Mouse (Mus musculus): Measurements from ENCODE around the gene Ltbp1. TPM values are rescaled to one million over a fixed set of nuclear protein-coding genes. Genes with fewer than 3 reads are reported as not detected.

The Ltbp1 gene
- polyA plus RNA-seq, 1 experiment from 2014 or later: 78.6 TPM

DNA sequence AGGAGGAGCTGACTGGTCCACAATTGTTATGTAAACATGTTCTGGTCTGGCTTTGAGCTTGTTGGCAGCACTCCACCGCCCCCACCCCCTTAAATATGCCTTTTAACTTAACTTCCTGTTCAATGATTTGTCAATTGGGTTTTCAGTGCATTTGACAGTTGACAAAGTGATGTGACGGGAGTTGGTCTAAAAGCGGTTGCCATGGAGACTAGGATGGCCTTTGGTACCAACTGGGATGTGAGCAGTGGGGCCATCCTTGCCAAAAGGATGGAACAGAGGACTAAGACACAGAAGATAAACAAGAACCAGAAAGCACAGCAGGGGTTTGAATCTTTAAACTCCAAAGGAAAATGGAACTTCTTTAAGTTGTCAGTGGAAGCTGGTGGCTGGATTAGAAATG is 92.0 kb downstream of the Ltbp1 start:
- H3K9me3 ChIP-seq: no peaks in the 10 kb centered on the region
- no peak overlapping the region for H3K27ac ChIP-seq
- H3K4me1 ChIP-seq: peaks cover 27% of the 10 kb centered on the region
- H3K4me3 ChIP-seq: no peak overlapping the region
- 70% methylated on average over 3 of the region's 3 CpGs for WGBS
- no peak overlapping the region for H3K9ac ChIP-seq
- ATAC-seq (ENCODE audit: insufficient number of reproducible peaks, low FRiP score, low TSS enrichment, low read depth): no peak
- H3K36me3 ChIP-seq: no peaks in the 10 kb centered on the region
- no peaks in the 10 kb centered on the region for H3K27me3 ChIP-seq
- H3K4me2 ChIP-seq: no peak overlapping the region

DNA sequence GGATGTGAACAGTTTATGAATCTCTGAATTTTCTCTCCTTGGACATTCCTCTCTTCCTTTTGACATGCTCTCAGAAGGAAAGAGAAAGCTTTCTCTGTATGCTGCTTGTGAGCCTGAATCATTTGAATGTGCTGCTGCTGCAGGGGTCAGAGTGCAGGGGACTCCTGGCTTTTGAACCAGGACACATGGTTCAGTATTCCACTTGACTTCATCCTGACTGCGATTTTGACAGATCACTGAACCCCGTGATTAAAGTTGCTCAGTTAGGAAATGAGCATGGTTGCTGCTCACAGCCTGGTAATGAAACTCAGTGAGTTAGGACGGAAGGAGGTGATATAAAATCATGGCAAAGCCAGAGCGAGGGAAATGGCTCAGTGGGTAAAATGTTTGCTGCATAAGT is 95.8 kb downstream of the Ltbp1 start:
- Histone ChIP-seq H3K4me3 (no peak overlapping the region), H3K36me3 (no peaks in the 10 kb centered on the region), H3K27me3 (no peaks in the 10 kb centered on the region), H3K9ac (no peak overlapping the region), H3K27ac (no peak overlapping the region; the same call in 1 of the 2 replicates), H3K4me2 (no peak overlapping the region), H3K4me1 (peaks cover 22% of the 10 kb centered on the region), H3K9me3 (no peaks in the 10 kb centered on the region)
- ATAC-seq (ENCODE audit: insufficient number of reproducible peaks, low FRiP score, low TSS enrichment, low read depth): no peak
- 42% methylated on average over 4 of the region's 4 CpGs for WGBS

DNA sequence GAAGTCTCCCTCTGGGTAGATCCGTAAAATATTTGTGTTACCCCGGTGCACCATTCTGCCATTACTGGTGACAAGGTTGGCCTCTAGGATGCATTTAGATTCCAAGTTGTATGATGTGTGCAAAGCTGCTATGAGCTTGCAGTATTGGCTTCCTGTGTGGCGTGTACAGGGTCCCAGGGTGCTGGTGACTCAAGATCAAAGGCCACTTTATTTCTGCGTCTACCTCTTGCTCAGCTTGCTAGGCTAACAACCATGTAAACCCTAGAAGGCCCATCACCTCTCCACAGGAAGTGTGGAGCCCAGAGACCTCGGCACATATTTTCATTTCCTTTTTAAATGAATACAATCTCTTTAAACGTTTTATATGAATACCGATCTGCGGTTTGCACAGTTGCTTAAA is 96.6 kb downstream of the Ltbp1 start:
- H3K36me3 ChIP-seq: no peaks in the 10 kb centered on the region
- ATAC-seq (ENCODE audit: insufficient number of reproducible peaks, low FRiP score, low TSS enrichment, low read depth): no peak
- WGBS: 31% methylated on average over 8 of the region's 8 CpGs
- no peaks in the 10 kb centered on the region for H3K27me3 ChIP-seq
- H3K4me1 ChIP-seq: peaks cover 22% of the 10 kb centered on the region
- no peaks in the 10 kb centered on the region for H3K9me3 ChIP-seq
- no peak overlapping the region for H3K4me3 ChIP-seq
- H3K9ac ChIP-seq: no peak overlapping the region
- H3K4me2 ChIP-seq: no peak overlapping the region
- H3K27ac ChIP-seq: peak overlapping the region; percentile 51; the same call in 1 of the 2 replicates

DNA sequence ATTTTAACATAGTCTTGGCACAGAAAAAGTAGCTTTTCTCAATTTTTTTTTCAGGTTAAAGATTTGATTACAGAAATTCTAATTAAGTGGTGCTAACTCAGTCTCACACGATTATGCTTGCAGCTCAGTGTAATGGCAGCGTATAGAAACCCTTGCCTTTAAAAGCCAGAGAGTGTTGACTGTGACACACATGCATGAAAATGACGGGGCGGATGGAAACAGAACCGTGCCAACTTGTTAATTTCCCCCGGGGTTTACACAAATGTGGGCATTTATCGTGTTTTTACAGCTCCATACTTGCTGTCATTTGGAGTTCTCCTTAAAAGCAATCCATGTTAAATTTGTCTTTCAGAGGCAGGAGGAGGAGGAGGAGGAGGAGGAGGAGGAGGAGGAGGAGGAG is 102.0 kb downstream of the Ltbp1 start:
- H3K9me3 ChIP-seq: no peaks in the 10 kb centered on the region
- no peak overlapping the region for H3K9ac ChIP-seq
- H3K36me3 ChIP-seq: no peaks in the 10 kb centered on the region
- H3K4me1 ChIP-seq: peaks cover 12% of the 10 kb centered on the region
- no peak overlapping the region for H3K27ac ChIP-seq
- ATAC-seq (ENCODE audit: insufficient number of reproducible peaks, low FRiP score, low TSS enrichment, low read depth): no peak
- 30% methylated on average over 7 of the region's 7 CpGs for WGBS
- H3K27me3 ChIP-seq: no peaks in the 10 kb centered on the region
- H3K4me3 ChIP-seq: no peak overlapping the region
- no peak overlapping the region for H3K4me2 ChIP-seq

DNA sequence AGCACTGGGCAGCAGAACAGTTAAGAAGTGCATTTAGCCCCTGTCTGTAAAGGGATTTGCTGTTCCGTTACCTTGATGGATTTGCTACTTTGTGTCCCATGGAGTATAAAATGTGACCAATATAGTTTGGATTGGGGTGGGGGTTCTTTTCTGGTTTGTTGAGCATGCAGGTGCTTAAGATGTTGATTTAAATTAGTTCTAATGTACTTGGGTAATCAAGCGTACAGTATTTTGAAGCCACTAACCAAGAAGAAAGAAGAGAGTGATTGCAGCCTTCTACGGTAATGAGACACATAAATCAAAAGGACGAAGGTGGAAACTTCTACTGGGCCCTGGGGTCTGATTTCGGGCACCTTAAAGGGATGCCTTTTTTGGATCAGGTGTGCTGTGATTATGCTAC is 102.5 kb downstream of the Ltbp1 start:
- no peaks in the 10 kb centered on the region for H3K36me3 ChIP-seq
- H3K4me2 ChIP-seq: no peak overlapping the region
- H3K9me3 ChIP-seq: no peaks in the 10 kb centered on the region
- no peak overlapping the region for H3K9ac ChIP-seq
- no peak for ATAC-seq (ENCODE audit: insufficient number of reproducible peaks, low FRiP score, low TSS enrichment, low read depth)
- H3K27ac ChIP-seq: no peak overlapping the region
- no peak overlapping the region for H3K4me3 ChIP-seq
- H3K4me1 ChIP-seq: peaks cover 11% of the 10 kb centered on the region; the same call in 1 of the 2 replicates
- WGBS: 51% methylated on average over 5 of the region's 5 CpGs
- H3K27me3 ChIP-seq: no peaks in the 10 kb centered on the region

DNA sequence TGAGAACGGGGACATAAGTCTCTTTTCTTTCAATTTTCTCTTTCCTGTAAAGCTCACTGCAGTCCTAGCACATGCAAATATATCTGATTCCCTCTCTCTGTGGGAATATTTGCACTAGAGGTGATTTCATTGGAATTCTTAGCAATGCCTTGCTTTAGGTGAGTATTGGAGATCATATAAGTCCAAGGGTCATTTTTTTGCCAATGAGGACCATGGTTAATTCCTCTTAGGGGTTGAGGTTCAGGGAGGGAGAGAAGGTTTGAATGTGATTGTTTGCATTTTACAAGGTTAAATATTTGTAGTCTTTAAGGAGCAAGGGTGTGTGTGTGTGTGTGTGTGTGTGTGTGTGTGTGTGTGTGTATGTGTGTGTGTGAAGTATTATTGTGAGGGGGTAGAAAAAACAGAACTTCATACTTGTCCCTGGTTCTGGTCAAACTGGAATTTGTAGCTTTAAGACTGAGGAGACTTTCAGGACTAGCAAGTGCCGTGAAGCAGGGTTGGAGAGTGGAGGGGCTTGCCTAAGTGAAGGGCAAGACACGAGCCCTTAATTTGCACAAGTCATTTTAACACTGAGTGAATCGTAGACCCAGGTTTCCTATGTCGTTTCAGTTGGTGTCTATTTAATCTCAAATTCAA is 103.8 kb downstream of the Ltbp1 start:
- H3K4me1 ChIP-seq: peaks cover 11% of the 10 kb centered on the region; the same call in 1 of the 2 replicates

DNA sequence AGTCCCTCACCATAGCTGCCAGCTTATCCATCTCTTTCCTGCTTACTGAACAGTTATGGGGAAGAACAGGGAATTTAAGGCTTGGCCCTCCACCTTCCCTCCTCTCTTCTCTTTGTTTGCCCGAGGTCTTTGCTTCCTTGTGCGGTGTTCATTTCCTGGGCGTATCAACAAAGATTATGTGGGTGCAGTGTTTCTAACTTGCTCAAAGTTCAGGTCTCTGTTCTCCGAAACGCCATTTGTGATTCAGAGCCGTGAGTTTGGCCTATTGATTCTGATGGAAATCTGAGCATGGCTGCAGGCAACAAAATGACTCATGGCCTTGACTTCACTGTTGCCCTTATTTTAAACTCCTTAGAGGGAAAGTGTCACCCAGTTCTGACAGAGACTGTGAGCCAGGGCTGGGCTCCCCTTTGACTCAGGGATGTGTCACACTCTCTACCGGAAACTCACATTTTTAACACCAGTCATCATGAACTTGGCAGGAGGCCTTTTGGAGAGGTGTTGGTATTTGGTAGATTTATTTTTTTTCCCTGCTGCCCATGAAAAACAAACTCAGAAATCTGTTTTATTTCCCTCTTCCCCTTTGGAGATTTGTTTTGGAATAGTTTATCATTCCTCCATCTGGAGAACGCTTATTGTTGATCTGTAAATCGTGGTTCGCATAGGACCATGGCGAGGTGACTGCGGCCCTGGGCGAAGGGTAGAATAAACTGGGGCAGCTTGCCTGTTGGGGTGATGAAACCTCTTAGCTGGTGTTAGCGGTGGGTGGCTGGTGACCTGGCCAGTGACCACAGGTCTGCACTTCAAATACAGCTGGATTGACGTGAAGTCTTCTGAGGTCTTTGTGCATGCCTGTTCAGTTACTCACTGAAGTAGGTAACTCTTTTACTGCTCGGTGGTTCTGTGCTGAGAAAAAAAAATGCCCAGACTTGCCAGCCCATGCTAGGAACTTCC is 105.2 kb downstream of the Ltbp1 start:
- Histone ChIP-seq H3K4me2 (no peak overlapping the region), H3K9ac (no peak overlapping the region), H3K27me3 (no peaks in the 10 kb centered on the region), H3K4me3 (no peak overlapping the region), H3K27ac (no peak overlapping the region), H3K4me1 (peaks cover 6% of the 10 kb centered on the region; the same call in 1 of the 2 replicates), H3K36me3 (no peaks in the 10 kb centered on the region), H3K9me3 (no peaks in the 10 kb centered on the region)
- WGBS: 69% methylated on average over 16 of the region's 16 CpGs
- ATAC-seq (ENCODE audit: insufficient number of reproducible peaks, low FRiP score, low TSS enrichment, low read depth): no peak

More for the DNA sequence above, 103.8 kb downstream of the Ltbp1 start:
- 70% methylated on average over 5 of the region's 5 CpGs for WGBS
- no peaks in the 10 kb centered on the region for H3K36me3 ChIP-seq
- ATAC-seq (ENCODE audit: insufficient number of reproducible peaks, low FRiP score, low TSS enrichment, low read depth): no peak
- H3K27me3 ChIP-seq: no peaks in the 10 kb centered on the region
- no peak overlapping the region for H3K27ac ChIP-seq
- H3K9ac ChIP-seq: no peak overlapping the region
- H3K9me3 ChIP-seq: no peaks in the 10 kb centered on the region
- no peak overlapping the region for H3K4me3 ChIP-seq
- H3K4me2 ChIP-seq: no peak overlapping the region

DNA sequence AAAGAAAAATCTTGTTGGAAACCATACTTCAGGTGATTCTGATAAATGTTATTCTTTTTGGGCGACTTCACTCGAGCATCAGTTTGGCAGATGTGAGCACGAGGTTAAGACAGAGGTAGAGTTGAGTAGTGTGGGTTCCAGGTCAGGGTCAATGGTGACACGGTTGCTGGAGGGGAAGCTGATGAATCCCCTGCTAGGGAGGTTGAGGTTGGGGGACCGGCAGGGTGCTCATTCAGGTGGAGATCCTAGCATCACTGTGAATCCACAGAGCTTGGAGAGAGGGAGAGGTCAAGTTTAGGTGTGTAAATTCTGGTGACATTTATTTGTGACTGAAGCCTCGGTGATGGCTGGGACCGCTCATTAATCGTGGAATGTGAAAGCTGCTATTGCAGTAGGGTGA is 110.2 kb downstream of the Ltbp1 start:
- 54% methylated on average over 8 of the region's 8 CpGs for WGBS
- Histone ChIP-seq H3K36me3 (no peaks in the 10 kb centered on the region), H3K4me2 (no peak overlapping the region), H3K9ac (no peak overlapping the region), H3K4me3 (no peak overlapping the region), H3K9me3 (no peaks in the 10 kb centered on the region), H3K27me3 (no peaks in the 10 kb centered on the region), H3K4me1 (peaks cover 12% of the 10 kb centered on the region), H3K27ac (no peak overlapping the region)
- ATAC-seq (ENCODE audit: insufficient number of reproducible peaks, low FRiP score, low TSS enrichment, low read depth): no peak

DNA sequence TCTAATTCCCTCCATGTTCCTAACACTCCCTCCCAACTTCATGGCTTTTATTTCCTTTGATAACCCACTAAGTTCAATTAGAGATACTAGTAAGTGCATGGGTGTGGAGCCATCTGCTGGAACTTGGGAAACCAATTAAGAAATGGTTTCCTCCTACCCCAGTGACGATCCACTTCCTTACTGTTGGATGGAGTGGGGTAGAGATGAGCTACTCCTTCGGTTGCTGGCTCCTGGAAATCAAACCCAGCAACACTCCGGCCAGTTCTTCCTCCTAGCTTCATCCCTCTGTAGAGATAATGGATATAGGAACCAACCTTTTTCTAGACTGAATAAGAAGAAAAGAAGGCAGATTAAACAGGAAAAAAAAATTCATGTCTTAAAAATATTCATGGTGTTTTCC is 113.5 kb downstream of the Ltbp1 start:
- 85% methylated on average over 3 of the region's 3 CpGs for WGBS
- H3K9ac ChIP-seq: no peak overlapping the region
- peaks cover 17% of the 10 kb centered on the region for H3K4me1 ChIP-seq
- H3K4me2 ChIP-seq: no peak overlapping the region
- H3K4me3 ChIP-seq: no peak overlapping the region
- H3K27ac ChIP-seq: no peak overlapping the region
- H3K9me3 ChIP-seq: no peaks in the 10 kb centered on the region
- H3K36me3 ChIP-seq: no peaks in the 10 kb centered on the region
- H3K27me3 ChIP-seq: no peaks in the 10 kb centered on the region
- no peak for ATAC-seq (ENCODE audit: insufficient number of reproducible peaks, low FRiP score, low TSS enrichment, low read depth)

DNA sequence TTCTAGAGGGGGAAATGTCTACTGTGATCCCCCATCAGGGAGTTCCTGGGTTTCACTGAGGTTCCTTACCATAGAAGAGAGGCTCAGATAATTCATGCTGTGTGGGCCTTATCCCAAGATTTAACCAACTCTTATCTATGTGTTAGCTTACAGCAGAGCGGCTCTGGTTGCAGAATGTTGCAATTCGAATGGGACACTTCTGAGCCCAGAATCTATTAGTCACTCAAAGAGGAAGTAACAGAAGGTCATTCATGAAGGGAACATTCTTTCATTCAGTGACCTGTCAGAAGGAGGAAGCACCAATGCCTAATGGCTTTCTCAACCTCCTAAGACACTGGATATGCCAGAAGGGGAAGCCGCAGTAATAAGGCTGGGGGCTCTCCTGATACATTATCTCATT is 114.1 kb downstream of the Ltbp1 start:
- Histone ChIP-seq H3K27ac (no peak overlapping the region), H3K4me3 (no peak overlapping the region), H3K27me3 (no peaks in the 10 kb centered on the region), H3K4me1 (peaks cover 17% of the 10 kb centered on the region), H3K9me3 (no peaks in the 10 kb centered on the region), H3K36me3 (no peaks in the 10 kb centered on the region), H3K9ac (no peak overlapping the region), H3K4me2 (no peak overlapping the region)
- 82% methylated on average over 3 of the region's 3 CpGs for WGBS
- no peak for ATAC-seq (ENCODE audit: insufficient number of reproducible peaks, low FRiP score, low TSS enrichment, low read depth)

DNA sequence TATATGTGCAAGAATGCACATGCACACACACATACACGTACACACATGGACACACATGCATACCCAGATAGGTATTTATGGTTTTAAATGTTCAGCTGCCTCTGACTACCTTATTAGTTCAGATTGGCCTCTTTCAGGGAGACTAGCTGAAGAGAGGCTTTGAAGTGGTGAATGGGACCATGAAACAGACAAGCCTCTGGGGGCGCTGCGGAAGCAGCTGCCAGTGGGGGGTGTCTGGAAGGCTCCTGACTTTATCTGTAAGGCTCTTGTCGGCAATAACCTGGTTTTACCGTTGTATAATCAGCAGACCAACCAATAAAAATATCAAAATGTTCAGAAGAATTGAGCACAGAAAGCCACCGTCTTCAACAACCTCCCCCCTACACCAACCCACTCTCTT is 114.7 kb downstream of the Ltbp1 start:
- Histone ChIP-seq H3K4me1 (peaks cover 17% of the 10 kb centered on the region), H3K27me3 (no peaks in the 10 kb centered on the region), H3K9ac (no peak overlapping the region), H3K9me3 (no peaks in the 10 kb centered on the region), H3K36me3 (no peaks in the 10 kb centered on the region), H3K27ac (no peak overlapping the region), H3K4me2 (no peak overlapping the region), H3K4me3 (no peak overlapping the region)
- no peak for ATAC-seq (ENCODE audit: insufficient number of reproducible peaks, low FRiP score, low TSS enrichment, low read depth)
- WGBS: 55% methylated on average over 6 of the region's 6 CpGs

DNA sequence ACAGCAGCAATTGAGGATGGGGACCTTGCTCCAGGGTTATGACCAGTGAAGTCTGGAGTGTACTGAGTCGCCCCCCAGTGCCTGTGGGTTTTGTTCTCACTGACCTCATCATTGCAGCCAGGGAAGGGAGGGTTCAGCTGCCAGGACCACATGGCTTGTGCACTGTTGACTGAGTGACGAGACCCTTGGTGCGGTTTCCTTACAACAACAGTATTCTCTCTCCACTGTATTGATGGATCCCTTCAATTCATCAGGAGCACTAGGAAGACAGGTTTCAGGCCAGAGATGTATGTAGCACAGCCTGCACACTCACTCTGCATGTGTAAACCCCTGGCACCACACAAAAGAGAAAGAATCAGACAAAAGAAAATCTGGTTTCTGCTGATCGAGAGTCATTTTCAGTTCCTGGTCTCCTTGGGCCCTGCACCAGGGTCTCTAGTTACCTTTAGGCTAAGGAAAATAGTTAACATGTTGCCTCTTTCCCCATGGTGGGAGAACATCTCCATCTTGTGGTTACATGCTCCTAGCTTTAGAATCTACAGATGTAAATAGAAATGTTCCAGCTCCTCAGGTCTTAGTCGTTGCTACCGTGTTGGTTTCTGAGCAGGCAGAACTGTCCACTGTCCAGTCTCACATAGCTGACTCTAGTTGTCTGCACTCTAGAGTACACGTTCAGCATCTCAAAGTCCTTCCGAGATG is 117.4 kb downstream of the Ltbp1 start:
- Histone ChIP-seq H3K36me3 (no peaks in the 10 kb centered on the region), H3K4me2 (no peak overlapping the region), H3K27me3 (no peaks in the 10 kb centered on the region), H3K9ac (no peak overlapping the region), H3K4me3 (no peak overlapping the region), H3K4me1 (peaks cover 14% of the 10 kb centered on the region; the same call in 1 of the 2 replicates), H3K27ac (peak overlapping the region; percentile 33; the same call in 1 of the 2 replicates), H3K9me3 (no peaks in the 10 kb centered on the region)
- WGBS: 64% methylated on average over 8 of the region's 8 CpGs
- no peak for ATAC-seq (ENCODE audit: insufficient number of reproducible peaks, low FRiP score, low TSS enrichment, low read depth)
